Mouse (Mus musculus) neural tube, embryonic 12.5 days (tissue): ENCODE measurements at regions not wholly inside any gene's neighbourhood (a gene's known extent, or its start where the extent isn't known, plus 50 kb on each side); places are given as distances from the start of the nearest gene placed in this dataset.
A peak's percentile ranks its signal among the peaks of the same experiment; 100 is the strongest.

Source experiments
- ATAC-seq: fragments of 200-750 bp; cut with Nextera tagmentation; 2 replicates; pipeline ENCODE4 v1.8.0; 2017; ENCODE audit warnings: low read depth, mild to moderate bottlenecking, moderate TSS enrichment, moderate library complexity; ENCODE audit not compliant: low FRiP score
- H3K27ac ChIP-seq: fragments of 300-500 bp; sonication (generic); 2 replicates; pipeline ENCODE4 v1.5.1; 2016
- H3K27me3 ChIP-seq: fragments of 300-500 bp; sonication (generic); replicated peaks from 2 replicates; pipeline ENCODE4 v1.6.1; 2016; ENCODE audit warnings: mild to moderate bottlenecking
- H3K36me3 ChIP-seq: fragments of 300-500 bp; sonication (generic); 2 replicates; pipeline ENCODE4 v1.6.1; 2016; ENCODE audit warnings: mild to moderate bottlenecking
- H3K4me1 ChIP-seq: fragments of 300-500 bp; sonication (generic); 2 replicates; pipeline ENCODE4 v1.6.1; 2016
- H3K4me2 ChIP-seq: fragments of 300-500 bp; sonication (generic); replicated peaks from 2 replicates; pipeline ENCODE4 v1.6.1; 2016; ENCODE audit warnings: mild to moderate bottlenecking
- H3K4me3 ChIP-seq: fragments of 300-500 bp; sonication (generic); 2 replicates; pipeline ENCODE4 v1.5.1; 2016
- H3K9ac ChIP-seq: fragments of 300-500 bp; sonication (generic); 2 replicates; pipeline ENCODE4 v1.6.1; 2016; ENCODE audit warnings: mild to moderate bottlenecking
- H3K9me3 ChIP-seq: fragments of 300-500 bp; sonication (generic); 2 replicates; pipeline ENCODE4 v1.6.1; 2016; ENCODE audit warnings: mild to moderate bottlenecking
- WGBS: fragments of 180-500 bp; shearing (Covaris S2); methylation state at CpG from one replicate; pipeline ENCODE4 v1.1.7; 2016; 5-methylcytosine and 5-hydroxymethylcytosine counted together

GRCm38 (mm10) chr4:9009656-9010055 lies 770.8 kb upstream of the Car8 start:
- Histone ChIP-seq H3K36me3 (no peaks in the 10 kb centered on the region), H3K4me2 (no peak overlapping the region), H3K27ac (no peak overlapping the region), H3K4me3 (no peak overlapping the region), H3K9ac (no peak overlapping the region), H3K27me3 (no peaks in the 10 kb centered on the region), H3K4me1 (peaks cover 44% of the 10 kb centered on the region), H3K9me3 (no peaks in the 10 kb centered on the region)
- 40% methylated on average over 4 of the region's 4 CpGs for WGBS
- ATAC-seq: no peak

GRCm38 (mm10) chr4:9005938-9006626 lies 767.2 kb upstream of the Car8 start:
- Histone ChIP-seq H3K27me3 (no peaks in the 10 kb centered on the region), H3K4me1 (peaks cover 27% of the 10 kb centered on the region), H3K9ac (no peak overlapping the region), H3K27ac (no peak overlapping the region), H3K9me3 (no peaks in the 10 kb centered on the region), H3K4me3 (no peak overlapping the region), H3K4me2 (no peak overlapping the region), H3K36me3 (no peaks in the 10 kb centered on the region)
- 3% methylated on average over 8 of the region's 8 CpGs for WGBS
- ATAC-seq: no peak

- Histone ChIP-seq H3K27ac (no peak overlapping the region), H3K9me3 (no peaks in the 10 kb centered on the region), H3K4me3 (no peak overlapping the region), H3K9ac (no peak overlapping the region), H3K36me3 (no peaks in the 10 kb centered on the region), H3K4me2 (no peak overlapping the region), H3K27me3 (no peaks in the 10 kb centered on the region), H3K4me1 (peaks cover 11% of the 10 kb centered on the region)
- no peak for ATAC-seq
- WGBS: 100% methylated on average over 1 of the region's 1 CpGs
Measured at GRCm38 (mm10) chr4:9003891-9004290, 765.0 kb upstream of the Car8 start.

- 67% methylated on average over 6 of the region's 6 CpGs for WGBS
- Histone ChIP-seq H3K27ac (no peak overlapping the region), H3K27me3 (no peaks in the 10 kb centered on the region), H3K9me3 (no peaks in the 10 kb centered on the region), H3K36me3 (no peaks in the 10 kb centered on the region), H3K9ac (no peak overlapping the region), H3K4me1 (peaks cover 11% of the 10 kb centered on the region), H3K4me3 (no peak overlapping the region), H3K4me2 (no peak overlapping the region)
- ATAC-seq: 0 out of 2 replicates have a peak, but pooled peaks have one; percentile 34
Measured at GRCm38 (mm10) chr4:9002380-9002779, 763.5 kb upstream of the Car8 start.

- Histone ChIP-seq H3K27me3 (no peaks in the 10 kb centered on the region), H3K36me3 (no peaks in the 10 kb centered on the region), H3K4me2 (no peak overlapping the region), H3K9me3 (no peaks in the 10 kb centered on the region), H3K9ac (no peak overlapping the region), H3K27ac (no peak overlapping the region), H3K4me1 (no peaks in the 10 kb centered on the region), H3K4me3 (no peak overlapping the region)
- no peak for ATAC-seq
- 91% methylated on average over 4 of the region's 4 CpGs for WGBS
Measured at GRCm38 (mm10) chr4:8998606-8999005, 759.8 kb upstream of the Car8 start.

GRCm38 (mm10) chr4:8992171-8992570 lies 753.3 kb upstream of the Car8 start:
- Histone ChIP-seq H3K36me3 (no peaks in the 10 kb centered on the region), H3K4me1 (peaks cover 16% of the 10 kb centered on the region), H3K9ac (no peak overlapping the region), H3K4me2 (no peak overlapping the region), H3K9me3 (no peaks in the 10 kb centered on the region), H3K27ac (no peak overlapping the region), H3K27me3 (no peaks in the 10 kb centered on the region), H3K4me3 (no peak overlapping the region)
- WGBS: 72% methylated on average over 1 of the region's 1 CpGs
- ATAC-seq: no peak

GRCm38 (mm10) chr4:8990551-8990950 lies 751.7 kb upstream of the Car8 start:
- Histone ChIP-seq H3K4me3 (no peak overlapping the region), H3K9me3 (no peaks in the 10 kb centered on the region), H3K9ac (no peak overlapping the region), H3K4me2 (no peak overlapping the region), H3K27ac (no peak overlapping the region), H3K27me3 (no peaks in the 10 kb centered on the region), H3K4me1 (peaks cover 26% of the 10 kb centered on the region), H3K36me3 (no peaks in the 10 kb centered on the region)
- 80% methylated on average over 5 of the region's 5 CpGs for WGBS
- ATAC-seq: no peak

GRCm38 (mm10) chr4:8989614-8990013 lies 750.8 kb upstream of the Car8 start:
- H3K4me3 ChIP-seq: no peak overlapping the region
- no peak overlapping the region for H3K27ac ChIP-seq
- no peak overlapping the region for H3K9ac ChIP-seq
- H3K4me1 ChIP-seq: peaks cover 26% of the 10 kb centered on the region
- 51% methylated on average over 6 of the region's 6 CpGs for WGBS
- H3K4me2 ChIP-seq: no peak overlapping the region
- no peaks in the 10 kb centered on the region for H3K36me3 ChIP-seq
- ATAC-seq: no peak
- no peaks in the 10 kb centered on the region for H3K27me3 ChIP-seq
- no peaks in the 10 kb centered on the region for H3K9me3 ChIP-seq

GRCm38 (mm10) chr4:8989110-8989509 lies 750.3 kb upstream of the Car8 start:
- WGBS: 87% methylated on average over 4 of the region's 4 CpGs
- no peak for ATAC-seq

GRCm38 (mm10) chr4:8988345-8988733 lies 749.5 kb upstream of the Car8 start:
- Histone ChIP-seq H3K9ac (no peak overlapping the region), H3K9me3 (no peaks in the 10 kb centered on the region), H3K4me2 (no peak overlapping the region), H3K36me3 (no peaks in the 10 kb centered on the region), H3K4me3 (no peak overlapping the region), H3K27me3 (no peaks in the 10 kb centered on the region), H3K4me1 (peaks cover 26% of the 10 kb centered on the region), H3K27ac (no peak overlapping the region)
- 41% methylated on average over 8 of the region's 8 CpGs for WGBS
- no peak for ATAC-seq

More at GRCm38 (mm10) chr4:8989110-8989509, 750.3 kb upstream of the Car8 start:
- Histone ChIP-seq H3K27me3 (no peaks in the 10 kb centered on the region), H3K9me3 (no peaks in the 10 kb centered on the region), H3K27ac (no peak overlapping the region), H3K36me3 (no peaks in the 10 kb centered on the region), H3K4me1 (peaks cover 26% of the 10 kb centered on the region), H3K4me3 (no peak overlapping the region), H3K4me2 (no peak overlapping the region), H3K9ac (no peak overlapping the region)

GRCm38 (mm10) chr4:8987544-8988344 lies 748.9 kb upstream of the Car8 start:
- no peak overlapping the region for H3K4me3 ChIP-seq
- peaks cover 26% of the 10 kb centered on the region for H3K4me1 ChIP-seq
- ATAC-seq: peak; percentile 23; the same call in 1 of the 2 replicates
- no peaks in the 10 kb centered on the region for H3K9me3 ChIP-seq
- H3K4me2 ChIP-seq: no peak overlapping the region
- no peaks in the 10 kb centered on the region for H3K27me3 ChIP-seq
- H3K9ac ChIP-seq: no peak overlapping the region
- WGBS: 23% methylated on average over 10 of the region's 10 CpGs
- H3K36me3 ChIP-seq: no peaks in the 10 kb centered on the region
- H3K27ac ChIP-seq: no peak overlapping the region

GRCm38 (mm10) chr4:8986394-8987091 lies 747.7 kb upstream of the Car8 start:
- no peak overlapping the region for H3K27ac ChIP-seq
- no peaks in the 10 kb centered on the region for H3K36me3 ChIP-seq
- no peaks in the 10 kb centered on the region for H3K9me3 ChIP-seq
- H3K4me3 ChIP-seq: no peak overlapping the region
- H3K4me1 ChIP-seq: peaks cover 26% of the 10 kb centered on the region
- no peaks in the 10 kb centered on the region; the same call in 1 of the 2 replicates for H3K27me3 ChIP-seq
- WGBS: 27% methylated on average over 13 of the region's 13 CpGs
- ATAC-seq: peak; percentile 37
- no peak overlapping the region for H3K9ac ChIP-seq
- H3K4me2 ChIP-seq: 0 out of 2 replicates have a peak overlapping the region, but pooled peaks have one; percentile 25
